Mouse (Mus musculus) forebrain, embryonic 12.5 days (tissue): ENCODE measurements around the gene Otud7b. TPM values are rescaled to one million over a fixed set of nuclear protein-coding genes. Genes with fewer than 3 reads are reported as not detected.
A peak's percentile ranks its signal among the peaks of the same experiment; 100 is the strongest.

Source experiments
- ATAC-seq: fragments of 200-750 bp; cut with Nextera tagmentation; 2 replicates; pipeline ENCODE4 v1.8.0; 2017; ENCODE audit warnings: moderate TSS enrichment; ENCODE audit not compliant: low FRiP score
- H3K27ac ChIP-seq: fragments of 300-500 bp; sonication (generic); 2 replicates; pipeline ENCODE4 v1.5.1; 2016; ENCODE audit warnings: mild to moderate bottlenecking
- H3K27me3 ChIP-seq: fragments of 300-500 bp; sonication (generic); 2 replicates; pipeline ENCODE4 v1.6.1; 2016; ENCODE audit warnings: mild to moderate bottlenecking
- H3K36me3 ChIP-seq: fragments of 300-500 bp; sonication (generic); replicated peaks from 2 replicates; pipeline ENCODE4 v1.6.1; 2016; ENCODE audit warnings: mild to moderate bottlenecking
- H3K4me1 ChIP-seq: fragments of 300-500 bp; sonication (generic); 2 replicates; pipeline ENCODE4 v1.6.1; 2016
- H3K4me2 ChIP-seq: fragments of 300-500 bp; sonication (generic); 2 replicates; pipeline ENCODE4 v1.6.1; 2016; ENCODE audit warnings: mild to moderate bottlenecking, moderate library complexity
- H3K4me3 ChIP-seq: fragments of 300-500 bp; sonication (generic); replicated peaks from 2 replicates; pipeline ENCODE4 v1.5.1; 2016; ENCODE audit warnings: mild to moderate bottlenecking
- H3K9ac ChIP-seq: fragments of 300-500 bp; sonication (generic); 2 replicates; pipeline ENCODE4 v1.6.1; 2016; ENCODE audit warnings: mild to moderate bottlenecking
- H3K9me3 ChIP-seq: fragments of 300-500 bp; sonication (generic); 2 replicates; pipeline ENCODE4 v1.6.1; 2016
- WGBS: fragments of 180-500 bp; shearing (Covaris S2); methylation state at CpG from one replicate; pipeline ENCODE4 v1.1.7; 2016; 5-methylcytosine and 5-hydroxymethylcytosine counted together
- polyA plus RNA-seq: library from polyadenylated mRNA; unstranded; fragments of >200 nt; fragmentation: Nextera tagmentation; extraction: Ambion mirVana; gene quantifications from 2 replicates; pipeline ENCODE4 v1.2.1, GENCODE M21; 2016

Gene Otud7b
- polyA plus RNA-seq, 1 experiment from 2014 or later: 15.5 TPM

DNA sequence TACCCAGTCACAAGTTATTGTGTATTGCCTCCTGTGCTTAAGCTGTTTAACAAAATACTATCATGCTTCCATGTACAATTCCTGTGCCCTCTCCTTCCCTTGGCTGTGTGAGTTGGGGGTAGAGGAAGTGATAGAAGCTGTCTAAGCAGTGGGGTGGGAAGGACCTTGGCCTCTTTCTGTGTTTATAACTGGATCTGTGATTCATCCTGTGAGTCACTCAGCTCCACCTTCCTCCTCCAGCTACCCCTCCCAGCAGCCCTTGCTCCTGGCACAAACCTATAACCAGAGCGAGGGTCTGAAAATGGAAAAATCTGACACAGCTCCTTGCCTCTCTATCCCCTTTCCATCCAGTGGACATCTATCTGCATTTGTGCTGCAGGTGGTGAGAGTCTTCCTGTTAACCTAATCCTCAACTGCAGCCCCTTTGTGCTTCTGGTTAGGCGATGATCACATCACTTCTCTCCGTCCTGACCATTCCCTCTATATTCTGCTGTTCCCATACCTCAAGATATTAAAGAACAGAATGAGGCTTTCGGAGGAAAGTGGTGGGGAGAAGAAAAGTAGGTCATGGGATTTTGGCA, 56.0 kb downstream of the Otud7b start:
- Histone ChIP-seq H3K9me3 (no peaks in the 10 kb centered on the region), H3K4me1 (peaks cover 26% of the 10 kb centered on the region), H3K36me3 (peaks cover 7% of the 10 kb centered on the region), H3K4me3 (no peak overlapping the region), H3K4me2 (peak overlapping the region; percentile 82), H3K27ac (peak overlapping the region; percentile 63), H3K27me3 (no peaks in the 10 kb centered on the region), H3K9ac (peak overlapping the region; percentile 55; the same call in 1 of the 2 replicates)
- no peak for ATAC-seq
- WGBS: 55% methylated on average over 4 of the region's 4 CpGs

GRCm38 (mm10) chr3:96160803-96161516, 56.6 kb downstream of the Otud7b start:
- peak overlapping the region; percentile 55 for H3K9ac ChIP-seq

DNA sequence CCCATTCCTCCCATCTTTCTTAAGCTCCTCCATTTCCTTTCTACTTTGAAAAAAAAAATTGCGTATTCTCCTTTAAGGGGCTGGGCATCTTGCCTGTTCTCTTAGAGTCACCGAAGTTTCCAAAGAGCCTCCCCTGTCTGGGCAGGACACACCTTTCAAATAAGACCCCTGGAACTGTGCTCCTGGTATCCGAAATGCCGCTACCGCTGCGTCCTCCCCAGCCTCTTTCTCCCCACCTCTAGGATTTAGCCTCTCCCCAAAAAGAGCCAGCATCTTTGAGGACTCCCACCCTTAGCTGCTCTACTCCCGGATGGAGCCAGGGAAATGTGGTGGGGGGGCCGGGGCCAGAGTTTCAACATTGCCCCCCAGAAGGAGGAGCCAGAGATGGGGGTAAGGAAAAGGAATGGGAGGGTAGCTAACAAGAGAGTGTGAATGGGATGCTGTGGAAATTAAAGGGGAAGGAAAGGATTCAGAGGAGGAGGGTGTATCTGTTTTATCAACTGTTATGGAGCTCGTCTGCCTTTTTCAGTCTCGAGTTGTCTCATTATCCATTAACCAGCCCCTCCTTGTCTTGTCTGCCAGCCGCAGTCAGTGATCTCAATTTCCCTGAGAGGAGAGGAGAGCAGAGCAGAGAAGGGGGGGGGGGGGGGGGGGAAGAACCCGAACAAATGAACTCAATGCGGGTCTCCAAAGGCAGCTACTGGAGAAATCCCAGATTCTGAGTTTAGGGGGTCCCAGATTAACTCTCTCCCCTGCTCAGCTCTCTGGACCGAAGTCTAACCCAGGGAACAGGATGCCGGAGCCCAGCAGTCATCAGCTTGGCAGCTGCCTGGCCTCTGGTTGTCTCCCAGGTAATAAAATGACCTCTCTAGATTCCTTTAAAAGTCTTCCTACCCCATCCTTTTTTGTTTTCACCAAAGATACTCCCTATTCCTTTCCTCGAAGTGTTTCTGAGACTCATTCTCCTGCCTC, 57.8 kb downstream of the Otud7b start, which contains the start of gene Mtmr11:
TSS of gene Mtmr11 (plus strand) at position 136 of the 972 bp plus-strand sequence.
- H3K4me1 ChIP-seq: peaks cover 26% of the 10 kb centered on the region
- no peak for ATAC-seq
- H3K9me3 ChIP-seq: no peaks in the 10 kb centered on the region
- H3K4me2 ChIP-seq: peak within 1 kb of the TSS; percentile 82
- H3K9ac ChIP-seq: peak within 1 kb of the TSS; percentile 55
- H3K36me3 ChIP-seq: no peaks in the 10 kb centered on the region
- peak within 1 kb of the TSS; percentile 37 for H3K4me3 ChIP-seq
- peak within 1 kb of the TSS; percentile 63 for H3K27ac ChIP-seq
- 8% methylated on average over 15 of the region's 16 CpGs for WGBS
- no peaks in the 10 kb centered on the region for H3K27me3 ChIP-seq

More at GRCm38 (mm10) chr3:96160803-96161516, 56.6 kb downstream of the Otud7b start:
- peaks cover under 1% of the 10 kb centered on the region; the same call in 1 of the 2 replicates for H3K36me3 ChIP-seq
- peak overlapping the region; percentile 37 for H3K4me3 ChIP-seq
- H3K27me3 ChIP-seq: no peaks in the 10 kb centered on the region
- peak overlapping the region; percentile 63 for H3K27ac ChIP-seq
- peak; percentile 56; the same call in 1 of the 2 replicates for ATAC-seq
- H3K4me1 ChIP-seq: peaks cover 26% of the 10 kb centered on the region
- H3K4me2 ChIP-seq: peak overlapping the region; percentile 82
- no peaks in the 10 kb centered on the region for H3K9me3 ChIP-seq
- under 1% methylated on average over 12 of the region's 12 CpGs for WGBS

DNA sequence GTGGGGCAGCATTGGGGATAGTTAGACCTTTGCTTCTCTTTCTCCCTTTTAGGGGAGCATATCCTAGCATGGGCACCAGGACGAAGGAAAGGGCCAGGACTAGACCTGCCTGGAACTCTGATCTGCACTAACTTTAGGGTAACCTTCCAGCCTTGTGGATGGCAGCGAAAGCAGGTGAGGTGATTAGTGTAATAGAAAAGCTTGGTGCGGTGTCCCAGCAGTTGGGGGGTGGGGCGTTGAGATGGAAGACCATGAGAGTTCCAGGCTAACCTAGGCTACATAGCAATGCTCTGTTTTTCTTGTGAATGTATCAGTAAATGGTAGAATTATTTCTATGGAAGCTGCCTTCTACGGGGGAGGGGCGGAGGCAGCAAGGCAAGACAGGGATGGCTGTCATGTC, 58.7 kb downstream of the Otud7b start:
- Histone ChIP-seq H3K4me2 (0 out of 2 replicates have a peak overlapping the region, but pooled peaks have one; percentile 82), H3K4me1 (peaks cover 26% of the 10 kb centered on the region), H3K9me3 (no peaks in the 10 kb centered on the region), H3K27me3 (no peaks in the 10 kb centered on the region), H3K4me3 (no peak overlapping the region), H3K36me3 (no peaks in the 10 kb centered on the region), H3K27ac (no peak overlapping the region), H3K9ac (no peak overlapping the region)
- ATAC-seq: no peak
- WGBS: 87% methylated on average over 6 of the region's 6 CpGs

DNA sequence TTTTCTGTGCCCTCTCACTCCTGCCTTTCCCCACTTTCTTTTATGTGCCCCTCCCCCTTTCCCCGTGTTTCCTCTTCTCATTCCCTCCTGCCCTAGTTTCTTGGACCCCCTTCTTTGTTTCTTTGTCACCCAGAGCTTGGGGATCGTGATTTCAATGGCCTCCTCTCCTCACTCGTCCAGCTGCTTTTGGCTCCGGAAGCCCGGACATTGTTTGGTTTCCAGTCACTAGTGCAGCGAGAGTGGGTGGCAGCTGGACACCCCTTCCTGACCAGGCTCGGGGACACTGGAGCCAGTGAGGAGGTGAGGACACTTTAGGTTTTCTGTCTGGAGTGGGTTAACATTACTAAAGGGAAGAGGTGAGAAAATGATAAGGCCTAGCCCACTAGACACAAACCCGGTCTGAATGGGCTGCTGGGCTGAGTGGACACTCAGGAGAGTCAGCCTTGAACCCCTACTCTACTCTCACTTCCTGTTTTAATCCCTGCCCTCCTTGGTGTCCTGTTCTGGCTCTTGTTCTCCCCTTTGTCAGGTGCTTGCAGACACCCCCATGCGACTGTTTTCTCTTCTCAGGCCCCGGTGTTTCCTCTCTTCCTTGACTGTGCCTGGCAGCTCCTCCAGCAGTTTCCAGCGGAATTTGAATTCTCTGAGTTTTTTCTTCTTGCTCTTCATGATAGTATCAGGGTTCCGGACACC, 64.3 kb downstream of the Otud7b start:
- H3K4me1 ChIP-seq: peaks cover 23% of the 10 kb centered on the region
- no peak overlapping the region for H3K27ac ChIP-seq
- no peaks in the 10 kb centered on the region for H3K9me3 ChIP-seq
- ATAC-seq: no peak
- no peaks in the 10 kb centered on the region for H3K27me3 ChIP-seq
- H3K4me2 ChIP-seq: no peak overlapping the region
- no peak overlapping the region for H3K9ac ChIP-seq
- 71% methylated on average over 12 of the region's 12 CpGs for WGBS
- H3K36me3 ChIP-seq: peaks cover 13% of the 10 kb centered on the region
- H3K4me3 ChIP-seq: no peak overlapping the region

GRCm38 (mm10) chr3:96170276-96170675, 65.9 kb downstream of the Otud7b start:
- Histone ChIP-seq H3K9me3 (no peaks in the 10 kb centered on the region), H3K9ac (peak overlapping the region; percentile 33; the same call in 1 of the 2 replicates), H3K4me2 (no peak overlapping the region; the same call in 1 of the 2 replicates), H3K4me1 (peaks cover 37% of the 10 kb centered on the region), H3K27ac (0 out of 2 replicates have a peak overlapping the region, but pooled peaks have one; percentile 3), H3K36me3 (peaks cover 28% of the 10 kb centered on the region), H3K27me3 (no peaks in the 10 kb centered on the region), H3K4me3 (no peak overlapping the region)
- WGBS: 85% methylated on average over 4 of the region's 4 CpGs
- no peak for ATAC-seq

DNA sequence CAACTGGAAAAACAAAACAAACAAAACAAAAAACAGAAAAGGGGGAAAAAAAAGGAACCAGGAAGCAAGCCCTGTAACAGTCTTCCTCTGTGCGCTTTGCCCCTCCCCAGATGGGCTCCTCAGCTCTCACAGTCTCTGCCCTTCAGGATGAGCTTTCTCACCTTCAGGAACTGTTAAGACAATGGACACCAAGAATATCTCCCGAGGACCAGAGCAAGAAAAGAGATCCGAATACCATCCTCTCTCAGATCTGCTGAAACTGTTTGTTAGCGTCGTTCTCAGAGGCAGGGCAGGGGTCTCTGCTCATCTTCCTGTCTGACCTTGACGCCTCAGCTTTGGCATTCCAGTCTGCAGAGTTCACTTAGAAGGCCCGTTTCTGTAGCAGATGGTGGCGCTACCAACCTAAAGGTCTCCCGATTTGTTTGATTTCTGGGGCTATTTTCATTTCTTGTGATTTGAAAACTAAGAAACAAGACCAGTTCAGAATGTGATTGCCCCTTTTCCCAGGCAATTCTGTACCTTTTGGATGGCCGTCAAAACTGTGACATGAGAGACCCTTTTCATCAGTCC, 66.7 kb downstream of the Otud7b start:
- Histone ChIP-seq H3K27me3 (no peaks in the 10 kb centered on the region), H3K27ac (peak overlapping the region; percentile 98), H3K36me3 (peaks cover 34% of the 10 kb centered on the region), H3K4me2 (peak overlapping the region; percentile 64), H3K4me3 (peak overlapping the region; percentile 62; the same call in 1 of the 2 replicates), H3K4me1 (peaks cover 37% of the 10 kb centered on the region), H3K9ac (peak overlapping the region; percentile 82), H3K9me3 (no peaks in the 10 kb centered on the region)
- ATAC-seq: no peak
- WGBS: 78% methylated on average over 10 of the region's 10 CpGs

DNA sequence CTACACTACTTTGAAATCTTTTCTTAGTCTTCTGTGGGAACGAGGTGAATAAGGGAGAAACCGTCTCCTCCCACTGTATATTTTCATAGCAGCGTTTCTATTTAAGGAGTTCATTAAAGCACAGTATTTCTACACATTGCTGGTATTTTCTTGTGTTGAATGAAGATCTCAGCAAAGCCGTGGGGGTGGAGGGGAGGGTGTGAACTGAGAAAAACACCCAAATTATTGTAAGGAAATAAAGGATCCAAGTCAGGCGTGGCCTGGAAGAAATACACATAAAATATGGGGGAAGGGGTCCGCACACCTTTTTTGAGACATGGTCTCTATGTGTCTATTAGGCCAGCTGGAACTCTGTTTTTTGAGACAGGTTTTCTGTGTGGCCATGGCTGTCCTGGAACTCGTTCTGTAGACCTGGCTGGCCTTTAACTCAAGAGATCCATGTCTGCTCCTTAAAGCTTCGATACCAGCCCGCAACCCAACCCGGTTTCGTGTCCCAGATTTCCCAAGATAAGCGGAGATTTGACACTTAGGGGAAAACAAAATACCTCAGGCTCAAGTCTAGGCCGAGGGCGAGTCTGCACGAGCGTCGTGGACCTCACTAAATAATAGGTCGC, 67.4 kb downstream of the Otud7b start:
- Histone ChIP-seq H3K9me3 (no peaks in the 10 kb centered on the region), H3K4me2 (peak overlapping the region; percentile 64), H3K36me3 (peaks cover 41% of the 10 kb centered on the region), H3K27me3 (no peaks in the 10 kb centered on the region), H3K9ac (peak overlapping the region; percentile 82), H3K27ac (peak overlapping the region; percentile 98), H3K4me3 (peak overlapping the region; percentile 62), H3K4me1 (peaks cover 37% of the 10 kb centered on the region)
- peak; percentile 30 for ATAC-seq
- WGBS: 22% methylated on average over 18 of the region's 18 CpGs

DNA sequence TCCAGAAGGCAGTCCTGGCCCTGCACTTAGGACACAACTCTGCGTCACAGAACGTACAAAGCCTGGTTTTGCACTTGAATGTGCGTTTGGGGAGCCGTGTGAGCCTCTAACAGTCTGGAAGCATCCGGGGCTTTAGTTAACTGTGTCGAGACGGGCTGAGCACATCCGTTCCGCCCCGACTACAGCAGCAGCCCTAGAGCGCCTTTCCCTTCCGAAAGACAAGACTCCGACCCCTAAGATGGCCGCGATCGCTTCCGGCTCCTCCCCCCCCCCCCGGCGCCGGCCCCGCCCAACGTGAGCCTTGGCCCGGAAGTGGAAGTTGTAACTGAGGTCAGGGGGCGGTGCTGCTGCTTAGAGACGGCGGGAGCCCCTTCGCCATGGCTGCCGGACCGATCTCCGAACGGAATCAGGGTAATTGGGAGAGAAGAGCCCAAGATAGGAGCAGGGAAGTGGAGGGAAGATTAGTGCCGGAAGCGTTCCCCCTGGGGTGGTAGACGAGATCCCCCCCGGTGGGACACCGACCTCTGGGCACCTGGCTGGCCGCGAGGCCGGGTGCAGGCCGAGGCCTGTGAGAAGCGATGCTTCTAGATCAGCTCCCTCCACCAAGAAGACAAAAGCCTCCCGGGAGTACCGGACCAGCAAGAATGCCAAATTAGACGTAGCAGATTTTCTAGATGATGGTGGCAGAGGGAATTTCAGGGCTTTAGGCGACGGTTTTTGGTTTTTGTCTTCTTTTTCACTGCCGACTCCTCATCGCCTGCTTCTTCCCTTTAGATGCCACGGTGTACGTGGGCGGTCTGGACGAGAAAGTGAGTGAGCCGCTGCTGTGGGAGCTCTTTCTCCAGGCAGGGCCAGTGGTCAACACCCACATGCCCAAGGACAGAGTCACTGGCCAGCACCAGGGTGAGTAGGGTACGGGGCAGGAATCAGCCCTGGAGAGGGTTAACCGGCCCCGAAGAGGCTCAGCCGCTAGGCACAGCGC, 68.2 kb downstream of the Otud7b start, which contains the start of gene Sf3b4:
TSS of gene Sf3b4 (plus strand) at position 136 of the 982 bp plus-strand sequence.
- Histone ChIP-seq H3K4me3 (peak within 1 kb of the TSS; percentile 62), H3K27me3 (no peaks in the 10 kb centered on the region), H3K36me3 (peaks cover 45% of the 10 kb centered on the region), H3K9ac (peak within 1 kb of the TSS; percentile 82), H3K9me3 (no peaks in the 10 kb centered on the region), H3K4me1 (peaks cover 37% of the 10 kb centered on the region), H3K4me2 (peak within 1 kb of the TSS; percentile 94), H3K27ac (peak within 1 kb of the TSS; percentile 98)
- WGBS: under 1% methylated on average over 51 of the region's 58 CpGs
- ATAC-seq: peak; percentile 94

- Histone ChIP-seq H3K9me3 (no peaks in the 10 kb centered on the region), H3K4me2 (peak overlapping the region; percentile 94), H3K4me3 (peak overlapping the region; percentile 62), H3K4me1 (peaks cover 37% of the 10 kb centered on the region), H3K27ac (no peak overlapping the region), H3K9ac (peak overlapping the region; percentile 82), H3K27me3 (no peaks in the 10 kb centered on the region), H3K36me3 (peaks cover 52% of the 10 kb centered on the region)
- WGBS: 36% methylated on average over 7 of the region's 7 CpGs
- ATAC-seq: no peak
These were observed 68.9 kb downstream of the Otud7b start for GRCm38 (mm10) chr3:96173185-96173584.
